Mouse (Mus musculus) layer of hippocampus, postnatal 36 days (tissue): ENCODE data around the gene Sh3pxd2b. TPM values are rescaled to one million over a fixed set of nuclear protein-coding genes. Genes with fewer than 3 reads are reported as not detected.
A peak's percentile ranks its signal among the peaks of the same experiment; 100 is the strongest.

Source experiments
- DNase-seq, 2 experiments: peaks; one replicate each; pipeline ENCODE4 v3.0.0; 2022
- total RNA-seq, 2 experiments: library from RNA; stranded (reverse); gene quantifications; 2 replicates each; pipeline ENCODE4 v1.2.3; 2021

Gene Sh3pxd2b
- total RNA-seq, 2 experiments from 2014 or later: 10.5 to 12.6 TPM

DNA sequence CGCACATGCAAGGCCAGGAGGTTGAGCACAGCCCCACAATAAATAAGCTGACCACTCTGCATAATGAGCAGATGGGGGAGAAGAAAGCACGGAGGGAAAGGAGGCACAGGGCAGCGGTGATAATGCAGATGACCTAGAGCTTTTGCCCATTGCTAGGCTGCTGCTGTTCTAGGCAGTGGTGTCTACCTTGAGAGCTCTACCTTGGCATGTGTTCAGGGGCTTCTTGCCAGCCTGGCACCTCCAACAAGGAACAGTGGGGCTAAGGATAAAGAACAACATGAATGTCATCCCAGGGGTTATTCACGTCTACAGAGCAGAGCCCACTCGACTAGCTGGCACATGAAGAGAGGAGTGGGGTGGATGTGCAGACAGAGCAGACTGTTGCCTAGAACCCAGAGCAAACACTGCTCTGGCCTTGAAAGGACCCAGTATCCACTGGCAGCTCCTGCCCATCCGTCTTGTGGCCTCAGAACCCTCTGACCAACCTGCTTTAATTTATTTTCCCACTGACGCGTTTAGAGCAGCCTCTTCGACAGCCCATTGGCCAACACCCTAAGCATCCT is 26.5 kb downstream of the Sh3pxd2b start:
- no peak for DNase-seq

DNA sequence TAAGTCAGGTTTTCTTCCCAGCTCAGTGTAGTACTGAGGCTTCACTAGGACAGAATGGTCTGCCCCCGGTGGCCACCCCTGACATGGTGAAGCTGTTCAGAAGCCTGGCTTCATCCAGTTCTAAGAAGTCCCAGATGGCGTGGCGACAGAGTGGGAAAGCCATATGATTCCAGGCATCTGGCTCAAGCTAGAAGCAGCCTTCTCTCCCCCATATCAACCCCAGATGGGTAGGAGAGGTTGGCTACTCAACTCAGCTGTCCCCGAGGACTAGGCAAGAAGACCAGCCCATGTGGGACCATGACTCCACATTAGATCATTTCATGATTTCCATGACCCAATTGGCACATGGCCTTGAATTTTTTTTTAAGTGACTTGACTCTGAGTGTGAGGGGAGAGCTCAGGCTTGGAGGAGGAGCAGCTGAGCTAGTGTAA is 27.5 kb downstream of the Sh3pxd2b start:
- no peak for DNase-seq

DNA sequence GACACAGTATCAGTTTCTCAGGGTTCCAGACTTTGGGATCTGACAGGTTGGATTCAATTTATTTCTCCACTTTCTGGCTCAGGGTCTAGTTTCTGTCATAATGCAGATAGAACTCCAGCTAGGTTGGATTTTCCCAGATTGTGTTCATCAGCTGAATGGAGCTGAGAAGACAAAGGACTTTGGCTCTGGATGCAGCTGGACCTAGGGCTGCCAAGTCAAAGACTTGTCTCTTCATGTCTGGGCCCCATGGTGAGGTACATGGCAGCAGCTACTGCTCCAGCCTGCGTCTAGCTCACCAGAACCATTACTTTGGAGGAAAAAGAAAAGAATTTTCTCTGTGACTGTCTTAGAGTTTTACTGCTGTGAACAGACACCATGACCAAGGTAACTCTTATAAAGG is 28.5 kb downstream of the Sh3pxd2b start:
- DNase-seq: no peak

DNA sequence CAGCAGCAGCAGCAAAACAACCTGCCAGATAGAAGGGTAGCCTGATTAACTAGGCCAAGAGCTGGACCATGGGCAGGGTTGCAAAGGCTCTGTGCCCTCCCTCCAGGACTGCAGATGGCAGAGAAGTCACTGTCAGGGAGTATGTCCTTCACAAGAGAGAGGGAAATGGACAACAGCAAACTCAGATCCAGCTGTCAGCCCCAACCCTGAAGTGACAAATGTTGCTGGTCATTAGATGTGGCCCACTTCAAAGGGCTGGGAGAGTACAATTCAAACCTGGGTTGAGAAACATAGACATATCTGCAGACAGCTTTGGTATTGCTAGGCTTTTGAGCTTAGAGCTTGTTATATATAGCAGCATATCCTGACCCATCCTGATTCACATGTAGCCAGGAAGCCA is 32.3 kb downstream of the Sh3pxd2b start:
- DNase-seq: no peak

DNA sequence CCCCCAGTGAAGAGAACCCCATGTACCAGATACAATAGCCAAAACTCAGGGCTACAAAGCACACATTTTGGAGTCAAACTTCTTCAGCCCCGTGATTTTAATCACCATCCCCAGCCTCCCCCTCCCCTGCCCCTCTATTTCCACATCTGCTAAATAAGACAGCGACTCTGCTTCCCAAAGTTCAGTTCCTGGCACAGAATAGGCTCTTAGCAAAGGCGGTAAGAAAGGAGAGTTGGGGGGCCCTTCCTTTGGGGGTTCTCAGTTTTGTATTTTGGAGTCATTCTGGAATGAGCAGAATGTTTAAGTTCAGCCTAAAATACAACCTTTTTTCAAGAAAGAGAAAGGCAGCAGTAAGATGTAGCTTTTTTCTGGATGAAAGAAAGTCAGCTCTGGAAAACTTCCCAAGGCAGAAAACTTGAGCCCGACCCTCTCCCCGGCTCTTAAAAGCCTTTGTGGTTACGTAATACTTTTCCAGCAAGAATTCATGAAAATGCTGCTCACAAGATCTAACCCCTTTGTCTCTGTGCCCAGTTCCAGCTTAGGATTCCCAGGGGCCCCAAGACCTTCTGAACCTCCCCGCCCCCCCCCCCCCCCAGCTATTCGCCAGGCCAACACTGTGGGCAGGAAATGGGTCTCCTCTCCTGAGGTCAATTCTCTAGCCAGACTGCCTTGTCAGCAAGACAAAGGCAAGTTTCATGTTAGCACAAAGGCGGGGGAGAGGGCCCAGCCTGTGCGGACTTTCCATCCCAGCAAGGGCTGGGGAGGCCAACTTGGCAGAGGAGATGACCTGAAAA is 35.9 kb downstream of the Sh3pxd2b start:
- peak; percentile 14 to 46 for DNase-seq

DNA sequence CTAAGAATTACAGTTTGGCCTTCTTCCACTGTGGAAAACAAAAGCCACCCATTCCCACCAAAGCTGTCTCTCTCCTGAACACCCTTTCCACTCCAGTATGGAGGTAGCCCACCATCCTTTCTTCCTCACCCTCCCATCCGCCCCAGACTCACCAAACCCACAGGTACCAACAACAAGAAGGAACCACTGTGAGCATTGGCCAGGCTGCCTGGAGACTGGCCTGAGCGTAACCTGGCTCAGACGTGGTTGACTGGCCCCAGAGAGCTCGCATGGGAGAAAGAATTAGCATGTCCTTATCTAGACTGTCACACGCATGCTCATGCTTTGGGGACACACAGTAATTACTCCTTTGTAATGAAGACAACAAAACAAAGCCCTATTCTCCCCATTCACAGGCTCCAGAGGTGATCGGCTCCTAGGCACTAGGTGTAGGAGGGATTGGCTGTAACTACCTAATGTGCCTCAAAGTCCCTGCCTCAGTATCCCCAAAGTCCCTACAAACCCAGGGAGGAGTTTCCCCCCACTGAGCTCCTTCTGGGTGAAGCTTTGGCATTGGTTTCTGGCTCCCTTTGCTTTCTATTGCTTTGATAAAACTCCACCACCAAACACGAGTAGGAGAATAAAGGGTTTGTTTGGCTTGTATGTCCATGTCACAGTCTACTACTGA is 36.6 kb downstream of the Sh3pxd2b start:
- no peak for DNase-seq

DNA sequence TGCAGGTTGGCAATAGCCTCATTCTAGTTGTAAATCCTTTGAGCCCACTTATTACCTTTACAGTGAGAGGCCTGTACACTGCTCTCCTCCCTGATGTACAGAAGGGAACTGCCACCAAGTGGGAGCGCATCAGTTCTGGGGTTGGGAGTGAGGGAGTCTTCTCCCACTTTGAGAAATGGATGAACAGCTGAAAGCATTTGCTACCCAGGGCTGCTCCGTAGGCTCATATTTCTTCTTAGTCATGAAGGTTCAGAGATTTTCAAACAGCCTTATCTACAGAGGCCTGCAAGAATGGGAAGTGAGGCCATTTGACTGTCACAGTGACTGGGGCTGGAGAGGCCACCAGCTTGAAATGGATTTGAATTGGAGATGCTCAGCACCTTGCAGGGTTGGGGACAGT is 38.4 kb downstream of the Sh3pxd2b start:
- no peak for DNase-seq

DNA sequence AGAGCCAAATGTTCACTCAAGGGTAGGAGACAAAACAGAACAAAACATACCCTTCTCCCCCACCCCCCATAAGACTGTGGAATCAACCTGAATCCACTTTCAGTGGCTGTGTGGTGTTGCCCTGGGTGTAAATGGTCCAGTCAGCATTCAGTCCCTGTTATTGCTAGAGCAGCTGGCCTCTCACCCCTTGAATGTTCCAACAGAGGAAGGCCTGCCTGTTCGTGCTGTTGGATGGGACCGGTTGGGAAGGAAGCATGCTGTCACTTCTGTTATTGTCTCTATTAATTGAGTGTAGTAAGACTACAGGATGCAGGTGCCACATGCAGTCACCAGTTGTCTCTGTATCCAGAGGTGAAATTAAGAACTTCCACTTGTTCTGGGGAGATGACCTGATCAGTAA is 40.4 kb downstream of the Sh3pxd2b start:
- DNase-seq: no peak

DNA sequence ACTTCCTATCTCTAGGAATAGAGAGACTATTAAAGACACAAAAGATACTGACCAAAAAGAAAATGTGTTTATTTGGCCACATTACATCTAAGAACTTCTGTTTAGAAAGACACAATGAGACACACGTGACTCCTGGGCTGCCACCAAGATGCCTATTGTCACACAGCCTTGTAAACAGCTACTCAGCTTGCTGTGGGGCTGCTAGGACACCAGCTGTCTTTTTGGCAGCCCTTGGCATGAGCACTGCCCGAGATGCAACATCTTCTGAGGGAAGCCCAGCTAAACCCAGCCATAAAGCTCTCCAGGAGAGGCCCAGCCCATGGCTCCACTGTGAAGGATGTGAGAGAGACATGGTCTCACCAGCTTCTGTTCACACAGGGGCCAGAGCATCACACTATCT is 45.5 kb downstream of the Sh3pxd2b start:
- DNase-seq: no peak

DNA sequence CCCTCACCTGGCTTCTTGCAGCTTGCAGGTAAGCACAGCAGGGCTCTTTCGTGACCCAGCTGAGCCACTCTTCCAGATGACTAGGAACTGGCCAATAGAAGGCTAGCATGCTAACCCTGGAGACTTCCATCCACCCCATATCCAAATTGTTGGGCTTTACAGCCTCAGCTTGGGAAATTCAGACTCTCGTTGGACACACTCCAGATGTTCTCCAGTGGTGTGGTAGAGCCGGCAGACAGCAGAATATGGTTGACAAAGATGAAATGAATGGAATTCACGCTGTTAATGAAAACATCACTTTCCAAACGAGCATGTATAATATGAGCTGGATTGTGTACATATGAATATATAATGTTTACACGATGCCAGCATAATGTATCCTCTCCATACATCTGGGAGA is 48.2 kb downstream of the Sh3pxd2b start:
- no peak for DNase-seq

DNA sequence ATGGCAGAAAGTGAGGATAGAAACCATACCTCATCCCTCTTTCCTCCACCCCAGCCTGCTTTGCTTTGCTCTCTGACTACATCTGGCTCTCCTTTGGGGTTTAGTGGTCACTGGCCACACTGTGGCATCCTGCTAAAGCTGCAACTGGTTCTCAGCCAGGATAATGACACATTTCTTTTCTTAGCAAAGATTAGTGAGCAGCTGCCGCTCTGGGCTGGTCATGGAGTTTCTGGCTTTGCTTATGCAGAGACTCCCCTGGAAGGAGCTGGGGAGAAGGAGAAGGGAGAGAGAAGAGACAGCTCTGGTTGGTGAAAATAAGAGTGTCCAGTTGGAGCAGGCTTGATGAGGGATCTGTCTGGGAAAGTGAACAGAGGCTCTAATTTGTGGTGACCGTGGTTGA is 50.8 kb downstream of the Sh3pxd2b start:
- DNase-seq: no peak

DNA sequence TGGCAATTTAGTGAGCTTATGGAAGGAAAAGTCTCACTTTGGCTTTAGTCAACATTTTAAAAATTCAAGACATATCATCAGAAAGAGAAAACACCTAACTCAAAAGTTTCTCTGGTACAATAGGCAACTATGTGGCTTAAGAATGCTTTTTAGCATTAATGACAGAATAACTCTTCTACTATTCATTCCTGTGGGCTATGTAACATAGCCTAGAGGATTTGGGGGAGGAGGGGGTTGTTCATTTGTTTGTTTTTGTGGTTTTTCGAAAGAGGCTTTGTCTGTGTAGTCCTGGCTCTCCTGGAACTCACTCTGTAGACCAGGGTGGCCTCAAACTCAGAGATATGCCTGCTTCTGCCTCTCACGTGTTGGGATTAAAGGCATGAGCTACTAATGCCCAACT is 51.6 kb downstream of the Sh3pxd2b start:
- DNase-seq: no peak

DNA sequence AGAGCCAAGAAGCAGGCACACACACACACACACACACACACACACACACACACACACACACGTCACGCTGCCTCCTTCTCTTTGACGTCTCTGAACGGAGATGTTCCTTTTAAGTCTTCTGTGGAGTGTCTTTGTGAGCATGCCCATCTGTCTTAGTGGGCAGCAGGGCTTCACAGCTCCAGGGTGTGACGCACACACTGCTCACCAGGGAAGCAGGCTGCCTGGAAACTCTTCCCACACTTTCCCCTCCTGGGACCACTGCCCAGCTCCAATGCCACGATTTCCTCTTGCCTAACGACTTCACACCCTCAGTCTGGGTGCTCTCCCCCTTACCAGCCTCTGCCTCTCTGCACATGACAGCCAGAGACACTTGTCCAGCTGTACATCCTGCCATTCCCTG is 55.1 kb downstream of the Sh3pxd2b start:
- peak; percentile 47 to 56 for DNase-seq

DNA sequence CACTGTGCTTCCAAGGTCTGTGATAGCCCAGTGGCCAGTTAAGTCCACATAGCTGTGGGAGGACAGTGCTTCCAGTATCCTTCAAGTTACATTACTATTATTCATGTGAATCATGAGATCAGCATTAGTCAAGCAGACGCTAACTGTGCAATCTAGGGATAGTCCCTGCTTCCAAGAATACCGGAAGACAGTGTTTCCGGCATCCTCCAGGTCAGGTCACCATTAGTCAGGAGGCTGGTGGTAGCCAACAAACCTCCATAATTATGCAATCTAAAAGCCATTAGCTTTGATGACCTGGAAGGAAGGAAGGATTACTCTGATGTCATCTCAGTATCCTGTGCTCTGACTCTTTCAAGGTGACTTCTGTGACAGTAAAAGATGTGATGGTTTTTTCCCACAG is 57.1 kb downstream of the Sh3pxd2b start:
- no peak for DNase-seq

DNA sequence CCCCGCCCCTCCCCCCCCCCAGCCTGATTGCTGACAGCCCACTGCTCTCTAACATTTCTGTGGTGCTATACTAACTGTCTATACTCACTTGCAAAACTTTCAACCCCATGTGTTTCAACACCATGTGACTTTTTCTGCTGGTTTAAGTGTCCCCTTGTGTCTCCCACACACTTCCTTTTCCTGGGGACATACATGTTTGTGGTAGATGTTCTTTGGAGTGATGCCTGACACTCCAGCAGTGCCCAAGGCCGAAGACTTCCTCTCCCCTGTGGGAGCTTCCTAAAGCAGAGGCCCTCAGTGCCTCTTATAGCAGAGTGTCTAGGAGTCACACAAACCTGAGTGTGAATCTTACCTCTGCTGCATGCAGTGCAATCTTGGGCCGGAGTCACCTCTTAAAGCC is 60.2 kb downstream of the Sh3pxd2b start:
- DNase-seq: no peak

DNA sequence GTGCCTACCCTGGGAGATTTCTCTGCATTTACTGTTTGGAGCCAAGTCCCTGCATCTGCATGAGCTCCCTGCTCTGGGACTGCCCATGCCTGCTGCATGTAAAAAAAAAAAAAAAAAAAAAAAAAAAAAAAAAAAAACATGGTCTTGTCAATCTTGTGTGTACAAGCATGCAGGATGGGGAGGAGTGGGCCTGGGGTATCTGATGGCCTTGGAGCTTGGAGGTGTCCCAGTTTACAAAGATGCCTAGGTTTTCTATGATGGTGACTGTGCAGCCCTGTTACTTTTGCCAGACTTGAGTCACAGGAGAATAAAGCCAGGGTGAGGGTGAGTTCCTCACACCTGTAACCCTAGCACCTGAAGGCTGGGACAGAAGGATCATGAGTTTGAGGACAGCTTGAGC is 61.4 kb downstream of the Sh3pxd2b start:
- no peak for DNase-seq

DNA sequence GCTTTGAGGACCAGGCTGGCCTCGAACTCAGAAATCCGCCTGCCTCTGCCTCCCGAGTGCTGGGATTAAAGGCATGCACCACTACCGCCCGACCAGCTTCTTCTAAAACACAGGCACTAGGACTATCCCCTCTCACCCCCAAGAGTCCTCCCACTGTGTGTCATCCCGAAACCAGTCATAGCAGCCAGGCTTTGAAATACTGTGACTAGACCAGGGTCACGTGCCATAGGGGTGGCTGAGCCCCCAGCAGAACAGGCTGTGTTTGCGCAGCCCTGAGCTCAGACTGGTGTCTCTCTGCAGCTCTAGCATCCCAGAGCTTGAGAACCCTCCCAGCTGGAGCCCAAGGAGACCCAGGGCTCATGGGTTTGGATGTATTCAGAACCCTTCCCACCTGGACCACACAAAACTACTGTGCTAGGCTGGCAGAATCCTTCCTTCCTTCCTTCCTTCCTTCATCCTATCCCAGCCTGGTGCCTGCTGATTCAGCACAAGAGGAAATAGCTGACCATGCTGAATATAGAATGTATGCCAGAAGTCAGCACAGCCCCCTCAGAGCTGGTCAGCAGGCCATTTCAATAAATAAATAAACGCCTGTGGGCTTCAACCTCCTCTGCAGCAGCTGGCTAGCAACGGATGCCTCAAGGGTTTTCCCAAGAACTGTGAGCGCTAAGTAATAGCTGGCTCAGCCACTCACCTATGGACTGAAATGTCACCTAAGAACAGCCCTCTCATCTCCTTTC is 62.4 kb downstream of the Sh3pxd2b start:
- DNase-seq: no peak

DNA sequence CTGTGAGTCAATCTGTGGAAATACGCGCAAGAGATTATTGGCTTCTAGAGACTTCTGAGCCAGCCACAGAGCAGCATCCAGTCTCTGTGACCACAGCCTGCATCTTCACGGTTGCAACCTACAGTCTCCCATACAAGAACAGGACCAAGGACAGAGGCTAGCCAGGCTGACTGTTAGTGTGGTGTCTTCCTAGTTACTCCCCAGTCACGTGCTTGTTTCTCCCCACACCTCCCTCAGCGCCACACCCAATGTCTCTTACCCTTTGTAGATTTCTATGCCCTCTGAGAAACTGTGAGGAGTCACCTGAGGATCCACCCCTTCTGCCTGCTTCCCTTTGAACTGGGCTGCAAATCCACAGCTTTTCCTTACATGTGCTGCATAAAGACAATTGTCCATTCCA is 72.4 kb downstream of the Sh3pxd2b start:
- DNase-seq: no peak

DNA sequence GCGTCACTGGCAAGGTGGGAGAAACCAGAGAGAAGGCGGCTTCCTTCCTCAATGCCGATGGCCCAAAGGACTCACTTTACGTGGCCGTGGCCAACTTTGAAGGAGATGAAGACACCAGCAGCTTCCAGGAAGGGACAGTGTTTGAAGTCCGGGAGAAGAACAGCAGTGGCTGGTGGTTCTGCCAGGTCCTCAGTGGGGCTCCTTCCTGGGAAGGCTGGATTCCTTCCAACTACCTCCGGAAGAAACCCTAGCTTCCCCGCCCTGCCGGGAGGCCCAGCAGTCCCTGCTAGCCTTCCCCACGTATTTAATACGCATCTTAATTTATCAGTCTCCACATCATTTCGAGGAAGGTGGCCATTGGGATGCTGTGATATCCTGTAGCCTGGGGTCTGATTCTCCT is 75.7 kb downstream of the Sh3pxd2b start:
- no peak for DNase-seq

DNA sequence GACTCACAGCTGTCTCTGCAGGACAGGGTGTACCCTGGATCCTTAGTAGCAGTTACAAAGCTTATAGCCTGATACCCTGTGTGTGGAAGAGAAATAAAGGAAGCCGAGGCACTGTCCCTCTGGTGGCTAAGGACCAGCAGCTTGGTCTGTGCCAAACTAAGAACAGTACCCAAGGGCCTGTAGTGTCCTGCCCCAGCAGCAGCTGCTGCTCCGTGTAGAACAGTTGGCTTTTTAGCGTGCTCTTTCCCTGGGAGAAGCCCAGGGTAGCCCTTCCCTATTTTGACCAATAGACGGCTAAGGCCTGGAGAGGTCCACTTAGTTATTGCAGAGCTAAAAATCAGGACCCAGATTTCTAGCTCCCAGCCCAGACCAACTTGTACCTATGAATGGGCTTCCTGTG is 77.0 kb downstream of the Sh3pxd2b start:
- no peak for DNase-seq

DNA sequence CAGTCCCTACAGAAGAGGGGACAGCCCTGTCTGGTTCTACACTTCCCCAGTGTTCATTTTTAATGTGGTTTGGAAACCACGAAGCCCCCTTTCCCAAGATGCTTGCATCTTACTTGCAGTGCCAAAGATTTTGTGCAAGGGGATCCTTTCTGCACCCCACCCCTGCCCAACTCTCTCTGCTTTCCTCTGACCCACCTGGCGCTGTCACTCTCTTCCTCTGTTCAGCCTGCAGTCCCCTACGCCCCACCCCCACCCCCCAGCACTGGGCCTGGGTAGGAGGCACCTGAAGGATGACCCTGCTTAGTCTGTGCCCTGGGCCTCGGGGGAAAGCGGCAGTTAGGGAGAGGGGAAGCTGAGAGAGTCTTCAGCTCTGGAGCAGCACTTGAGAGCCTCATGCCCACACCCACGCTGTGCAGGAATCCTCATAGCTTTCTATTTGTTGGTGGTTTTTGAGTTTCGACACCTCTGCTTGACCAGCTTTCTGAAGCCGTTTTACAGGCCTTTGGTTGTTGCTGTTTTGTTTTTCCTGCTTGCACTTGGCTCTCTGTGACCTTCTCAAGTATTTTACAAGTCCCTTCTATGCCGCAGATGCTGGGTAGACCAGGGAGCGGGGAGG is 77.5 kb downstream of the Sh3pxd2b start:
- DNase-seq: no peak

DNA sequence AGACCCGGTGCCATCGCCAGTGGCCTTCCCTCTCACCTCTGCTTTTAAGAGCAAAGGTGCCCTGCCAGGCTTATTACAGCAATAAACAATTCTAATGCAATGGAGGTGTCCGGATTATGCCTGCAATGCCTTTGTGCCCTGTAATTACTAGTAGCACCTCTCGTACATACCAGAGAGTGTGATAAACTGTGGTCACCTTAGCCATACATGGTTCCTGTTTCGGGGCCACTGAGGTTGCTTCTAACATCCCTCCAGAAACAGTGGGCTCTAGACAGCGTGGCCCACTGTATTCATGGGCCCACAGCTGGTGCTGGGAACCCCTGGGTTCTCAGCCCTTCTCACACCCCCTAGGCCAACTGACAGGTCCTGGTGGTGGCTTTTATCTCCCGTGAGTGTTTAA is 79.9 kb downstream of the Sh3pxd2b start:
- no peak for DNase-seq
